Mouse (Mus musculus) thymus, postnatal 4 days (tissue): ENCODE data around the gene Alkbh1.
A peak's percentile ranks its signal among the peaks of the same experiment; 100 is the strongest.
"Not testable (repeated sequence)": the region's sequence is repeated elsewhere in the genome, so short reads cannot be mapped to it uniquely, and the experiment has no call there.

Source experiments
- DNase-seq: peaks from one replicate; pipeline ENCODE4 v3.0.0; 2021

Gene Alkbh1

DNA sequence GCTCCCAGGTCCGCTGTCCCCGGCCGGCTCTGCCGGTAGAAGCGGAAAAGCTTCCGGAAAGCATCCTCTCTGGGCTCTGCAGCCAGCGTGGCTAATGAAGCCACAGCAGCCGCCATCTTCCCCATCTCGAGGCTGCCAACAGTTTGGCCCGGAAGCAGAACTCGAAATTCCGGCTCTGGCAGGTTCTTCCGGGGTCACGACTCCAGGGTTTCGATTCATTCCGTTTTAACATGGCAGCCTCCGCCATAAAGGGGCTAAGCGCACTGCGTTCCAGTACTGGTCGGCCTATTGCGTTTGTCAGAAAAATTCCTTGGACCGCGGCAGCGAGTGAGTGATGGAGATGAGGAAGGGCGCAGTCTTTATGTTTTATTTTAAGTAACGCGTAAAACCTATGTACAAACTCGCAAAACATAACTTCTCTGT is at the start of gene Alkbh1, which contains the start of gene Slirp:
TSS of gene Alkbh1 (minus strand) at position 318 of the 423 bp plus-strand sequence.
TSS of gene Slirp (plus strand) at position 197 of the 423 bp plus-strand sequence.
- DNase-seq: peak; percentile 87

DNA sequence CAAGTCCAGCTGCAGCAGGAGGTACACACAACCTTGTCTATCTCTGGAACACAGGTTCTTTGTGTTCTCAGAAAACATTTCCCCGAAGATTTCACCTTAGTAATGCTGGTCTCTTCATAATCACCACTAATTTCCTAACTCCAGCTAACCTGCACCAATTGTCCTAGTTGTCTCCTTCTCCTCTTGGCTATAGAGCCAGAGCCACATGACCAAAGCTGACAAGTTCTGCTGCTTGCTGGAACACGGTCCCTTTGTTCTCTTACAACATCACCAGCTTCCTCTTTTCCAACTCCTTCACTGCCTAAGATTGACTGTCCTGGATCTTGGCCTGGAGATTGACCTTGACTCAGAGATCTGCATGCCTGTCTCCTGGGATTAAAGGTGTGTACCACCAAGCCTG is 44.9 kb upstream of the Alkbh1 start:
- not testable (repeated sequence) for DNase-seq

DNA sequence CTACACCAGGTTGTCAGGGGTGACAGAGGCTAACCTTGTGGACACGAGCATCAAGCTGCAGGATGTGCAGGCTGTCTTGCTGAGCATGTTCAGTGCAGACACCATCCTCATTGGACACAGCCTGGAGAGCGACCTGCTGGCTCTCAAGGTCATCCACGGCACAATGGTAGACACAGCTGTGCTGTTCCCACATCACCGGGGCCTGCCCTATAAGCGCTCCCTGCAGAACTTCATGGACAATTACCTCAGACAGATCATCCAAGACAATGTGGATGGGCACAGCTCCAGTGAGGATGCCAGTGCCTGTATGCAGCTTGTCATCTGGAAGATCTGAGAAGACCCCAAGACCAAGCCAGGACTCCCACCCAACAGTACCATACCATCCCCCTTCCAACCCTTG is 38.7 kb upstream of the Alkbh1 start:
- DNase-seq: not testable (repeated sequence)

DNA sequence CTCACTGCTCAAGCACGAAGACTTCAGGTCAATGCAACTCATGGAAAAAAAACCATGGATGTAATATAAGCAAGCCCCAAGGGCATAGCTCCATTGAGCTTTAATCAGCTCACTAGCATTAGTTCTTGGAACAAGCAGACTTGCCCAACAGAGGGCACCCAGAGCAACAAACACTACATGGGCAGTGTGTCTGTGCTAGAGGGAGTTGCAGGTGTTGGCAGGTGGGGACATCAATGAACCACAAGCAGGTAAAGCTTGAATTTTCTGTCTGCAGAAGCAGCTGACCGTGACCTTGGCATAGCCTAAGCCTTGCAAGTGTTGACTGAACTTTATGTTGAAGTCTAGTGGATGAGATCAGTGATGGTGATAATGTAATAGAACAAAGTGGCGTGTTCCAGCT is 30.9 kb upstream of the Alkbh1 start:
- no peak for DNase-seq

DNA sequence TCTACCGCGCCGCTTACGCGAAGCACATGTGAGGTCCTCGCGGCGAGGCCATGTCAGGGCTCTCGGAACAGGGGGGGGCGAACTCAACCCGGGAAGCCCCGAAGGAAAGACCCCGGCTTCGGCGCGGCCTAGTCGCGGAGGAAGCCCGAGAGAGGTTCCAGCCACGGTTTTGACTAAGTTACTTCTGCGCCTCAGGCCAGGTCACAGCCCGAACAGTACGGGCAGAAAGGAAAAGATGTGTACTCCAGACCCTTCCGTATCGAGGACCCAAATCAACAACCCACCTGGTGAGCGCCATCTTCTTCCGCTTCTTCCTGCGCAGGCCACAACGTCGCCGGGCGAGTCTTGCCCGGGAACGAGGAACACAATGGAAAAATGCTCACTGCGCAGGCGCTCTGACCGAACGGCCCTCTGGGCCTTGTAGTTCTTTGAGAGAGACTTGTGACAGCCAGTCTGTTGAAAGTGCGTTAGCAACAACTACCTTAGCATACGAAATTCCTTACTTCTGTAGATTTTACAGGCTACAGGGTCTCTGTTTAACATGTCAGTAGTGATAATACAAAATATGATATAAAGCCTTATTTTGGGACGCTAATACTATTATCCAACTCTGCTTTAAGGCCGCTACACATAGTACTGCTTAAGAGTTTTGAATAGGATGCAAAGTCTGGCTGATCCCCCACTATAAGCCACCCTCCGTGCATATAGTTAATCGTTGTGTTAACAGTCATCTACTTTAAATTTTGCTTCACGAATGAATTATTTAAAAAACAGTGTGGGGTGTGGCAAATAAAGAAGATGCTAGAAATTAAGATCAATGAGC is 28.4 kb upstream of the Alkbh1 start, which contains the start of gene Snw1:
TSS of gene Snw1 (minus strand) at position 311 of the 823 bp plus-strand sequence.
- peak; percentile 93 for DNase-seq

DNA sequence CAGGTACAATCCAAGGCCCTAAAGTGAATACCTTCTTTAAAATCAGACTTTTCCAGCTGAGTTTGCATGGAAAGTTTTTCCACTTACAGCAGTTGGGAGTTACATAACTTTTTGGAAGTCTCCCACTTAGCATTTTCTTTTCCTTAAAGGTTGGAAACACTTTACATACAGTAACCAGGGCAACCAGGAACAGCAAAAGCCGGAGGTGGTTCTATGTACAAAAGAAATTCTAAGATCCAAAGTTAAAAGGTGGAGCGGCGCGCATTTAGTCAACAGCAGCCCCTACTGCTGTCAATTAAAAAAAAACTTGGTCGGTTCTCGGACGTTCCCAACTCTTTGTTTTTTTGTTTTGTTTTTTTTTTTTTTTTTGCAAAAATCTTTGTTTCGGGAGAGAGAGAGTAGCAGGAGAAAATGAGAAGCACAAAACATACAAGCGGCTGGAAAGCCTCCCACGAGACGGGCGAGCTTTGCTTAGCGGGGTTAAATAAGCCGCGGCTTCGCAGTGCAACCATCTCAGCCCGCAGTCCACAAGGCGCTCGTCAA is 27.7 kb upstream of the Alkbh1 start:
- DNase-seq: no peak

DNA sequence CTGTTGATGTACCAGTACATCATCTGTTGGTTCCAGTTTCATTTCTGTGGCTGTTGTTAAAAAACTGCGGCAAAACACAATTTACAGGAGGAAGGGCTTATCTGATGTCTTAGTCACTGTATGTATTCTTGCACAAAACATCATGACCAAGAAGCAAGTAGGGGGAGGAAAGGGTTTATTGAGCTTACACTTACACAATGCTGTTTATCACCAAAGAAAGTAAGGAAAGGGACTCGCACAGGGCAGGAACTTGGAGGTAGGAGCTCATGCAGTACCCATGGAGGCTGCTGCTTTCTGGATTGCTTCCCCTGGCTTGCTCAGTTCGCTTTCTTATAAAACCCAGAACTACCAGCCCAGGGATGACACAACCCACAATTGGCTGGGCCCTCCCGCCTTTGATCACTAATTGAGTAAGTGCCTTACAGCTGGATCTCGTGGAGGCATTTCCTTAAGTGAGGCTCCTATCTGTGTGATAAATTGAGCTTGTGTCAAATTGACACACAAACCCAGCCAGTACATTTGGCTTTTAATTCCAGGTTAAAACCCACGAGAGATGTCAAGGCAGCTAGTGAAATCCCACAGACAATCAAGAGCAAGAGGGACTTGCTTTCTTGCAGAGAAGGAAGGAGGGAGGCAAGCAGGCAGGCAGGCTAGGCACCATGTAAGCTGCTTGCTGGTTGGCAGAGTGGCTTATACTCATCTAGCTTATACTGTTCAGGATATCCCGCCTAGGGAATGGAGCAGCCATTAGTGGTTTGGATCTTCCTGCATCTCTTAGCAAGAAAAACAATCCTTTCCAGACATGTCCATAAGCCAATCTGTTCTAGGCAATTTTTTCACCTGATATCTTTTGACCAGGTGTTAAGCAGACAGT is 26.7 kb upstream of the Alkbh1 start:
- peak; percentile 10 for DNase-seq

DNA sequence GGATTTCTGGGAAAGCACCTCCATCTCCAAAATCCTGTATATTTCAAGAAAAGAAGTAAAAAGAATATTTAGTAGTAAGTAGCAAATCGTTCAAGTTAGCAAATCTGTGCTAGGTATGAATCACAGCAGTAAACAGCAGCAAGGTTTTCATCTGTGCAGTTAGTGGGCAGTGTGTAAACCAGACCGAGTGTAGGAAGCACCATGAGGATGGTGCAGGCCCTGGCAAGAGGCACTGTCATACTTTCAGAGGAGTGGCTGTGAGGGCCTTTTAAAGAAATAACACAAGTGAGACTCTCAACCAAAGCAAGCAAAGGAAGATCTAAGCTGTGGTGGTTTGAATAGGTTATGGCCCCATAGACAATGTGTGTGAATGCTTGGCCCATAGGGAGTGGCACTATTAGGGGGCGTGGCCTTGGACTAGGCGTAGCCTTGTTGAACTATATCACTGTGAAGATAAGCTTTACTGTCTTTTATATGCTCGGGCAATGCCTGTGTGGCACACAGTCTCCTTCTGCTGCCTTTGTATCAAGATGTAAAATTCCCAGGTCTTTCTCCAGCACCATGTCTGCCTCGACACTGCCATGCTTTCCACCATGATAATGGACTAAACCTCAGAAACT is 21.0 kb upstream of the Alkbh1 start:
- DNase-seq: no peak

DNA sequence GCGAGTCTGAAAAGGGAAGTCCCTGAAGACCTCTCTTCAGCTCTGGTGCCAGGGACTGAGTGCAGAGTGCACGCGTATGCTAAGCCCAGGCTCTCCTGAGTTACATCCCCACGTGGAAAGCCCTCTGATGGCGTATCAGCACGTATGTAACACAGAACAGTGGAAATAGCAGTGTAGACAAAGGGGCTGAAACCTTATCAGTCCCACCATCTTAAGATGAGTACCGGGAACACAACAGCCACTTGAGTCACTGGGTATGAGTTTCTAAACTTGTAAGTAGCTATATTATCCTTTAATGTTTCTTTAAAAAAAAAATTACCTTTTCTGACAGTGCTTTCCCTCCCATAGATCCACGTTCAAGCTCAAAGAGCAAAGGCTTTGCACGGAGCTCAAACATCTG is 5.6 kb upstream of the Alkbh1 start:
- no peak for DNase-seq

DNA sequence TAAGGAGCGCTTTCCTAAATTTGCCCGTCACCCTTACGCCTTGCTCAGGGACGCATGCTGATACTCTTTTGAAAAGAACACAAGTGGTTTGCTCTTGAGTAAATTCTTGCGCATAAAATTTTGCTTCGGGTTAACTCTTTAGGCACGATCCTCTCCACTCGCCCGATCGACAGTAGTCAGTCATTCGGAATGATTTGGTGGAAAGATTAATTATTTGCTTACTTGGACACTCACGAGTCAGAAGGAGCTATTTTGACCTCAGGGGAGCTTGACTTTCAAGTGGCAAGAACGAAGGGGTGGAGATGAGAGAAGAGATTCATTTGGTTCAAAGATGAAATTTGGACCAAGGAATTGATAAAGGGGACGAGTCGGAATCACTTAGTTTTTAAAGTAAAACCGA is 394 bp upstream of the Alkbh1 start:
- no peak for DNase-seq

DNA sequence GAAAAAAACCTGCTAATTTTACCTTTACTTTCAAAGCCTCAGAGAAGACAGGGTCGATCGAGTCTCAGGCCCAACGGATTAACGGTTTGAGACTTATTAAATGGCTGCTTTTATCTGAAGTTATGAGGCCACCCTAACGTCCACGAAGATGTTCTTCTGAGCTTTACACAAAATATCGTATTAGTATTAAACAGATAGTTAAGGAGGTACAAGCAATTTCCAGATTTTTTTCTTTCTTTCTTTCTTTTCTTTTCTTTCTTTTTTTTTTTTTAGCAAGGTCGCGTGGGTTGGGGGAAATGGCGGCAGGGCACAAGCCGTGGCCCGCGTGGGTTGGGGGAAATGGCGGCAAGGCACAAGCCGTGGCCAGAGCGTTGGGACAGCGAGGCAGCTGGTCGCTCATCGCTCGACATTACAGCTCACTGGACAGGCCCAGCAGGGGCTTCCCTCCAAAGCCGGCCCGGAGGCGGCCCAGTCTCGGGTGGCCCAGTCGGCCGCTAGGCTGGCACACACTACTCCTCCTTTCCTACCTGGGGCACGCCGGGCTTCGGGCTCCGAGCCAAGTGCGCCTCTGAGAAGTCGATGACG is 610 bp downstream of the Alkbh1 start:
- DNase-seq: no peak

DNA sequence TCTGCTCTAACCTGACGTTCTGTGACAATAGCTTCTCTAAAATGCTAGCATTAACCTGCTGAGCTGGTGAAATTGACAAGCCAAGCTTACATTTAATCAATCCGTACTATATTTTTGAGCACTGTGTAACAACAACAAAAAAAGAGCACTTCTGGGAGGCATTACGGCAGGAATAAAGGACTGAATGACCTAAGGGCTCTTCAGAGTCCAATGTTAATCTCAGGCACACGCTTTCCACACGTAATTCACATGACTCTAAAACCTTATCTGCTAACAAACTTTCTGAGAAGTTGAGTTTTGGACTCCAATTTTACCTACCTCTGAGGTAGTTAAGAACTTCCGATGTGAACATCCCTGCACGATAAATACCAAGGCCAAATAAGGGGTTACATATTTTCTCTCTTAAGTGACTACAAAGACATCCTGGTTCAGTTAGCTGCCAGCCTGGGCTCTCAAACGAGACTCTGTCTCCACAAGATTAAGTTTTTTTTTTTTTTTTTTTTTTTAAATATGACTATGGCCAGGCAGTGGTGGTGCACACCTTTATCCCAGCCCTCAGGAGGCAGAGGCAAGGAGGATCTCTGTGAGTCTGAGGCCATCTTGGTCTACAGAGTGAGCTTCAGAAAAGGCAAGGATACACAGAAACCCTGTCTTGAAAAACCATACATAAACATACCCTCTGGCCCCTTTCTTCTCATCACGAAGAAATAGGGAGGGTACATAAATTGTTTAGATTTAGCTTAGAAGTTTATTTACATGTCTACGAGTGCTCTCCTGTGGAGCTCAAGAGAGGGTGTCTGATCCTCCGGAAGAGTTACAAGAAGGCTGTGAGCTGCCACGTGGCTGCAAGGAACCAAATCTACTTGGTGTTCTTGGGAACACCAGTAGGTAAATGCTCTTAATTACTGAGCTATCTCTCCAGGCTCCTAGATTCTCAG is 1.4 kb downstream of the Alkbh1 start:
- peak; percentile 14 for DNase-seq

DNA sequence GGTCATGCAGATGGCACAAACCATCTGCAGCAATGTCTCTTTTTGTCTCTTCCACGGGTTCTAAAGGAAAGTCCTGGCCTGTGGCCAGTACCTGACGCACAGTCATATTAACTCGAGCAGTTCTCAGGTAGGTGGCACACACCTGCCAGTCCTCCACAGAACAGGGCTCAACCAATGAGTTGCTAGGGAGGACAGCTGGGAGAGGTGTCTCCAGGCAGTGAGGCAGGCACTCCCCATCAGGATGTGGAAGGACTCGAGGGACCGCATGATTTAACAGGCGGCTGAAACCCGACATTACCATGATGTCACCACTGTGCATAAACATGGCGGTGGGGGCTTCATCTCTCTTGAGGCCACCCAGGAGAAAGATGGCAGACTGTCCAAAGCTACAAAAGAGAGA is 14.9 kb downstream of the Alkbh1 start:
- no peak for DNase-seq

DNA sequence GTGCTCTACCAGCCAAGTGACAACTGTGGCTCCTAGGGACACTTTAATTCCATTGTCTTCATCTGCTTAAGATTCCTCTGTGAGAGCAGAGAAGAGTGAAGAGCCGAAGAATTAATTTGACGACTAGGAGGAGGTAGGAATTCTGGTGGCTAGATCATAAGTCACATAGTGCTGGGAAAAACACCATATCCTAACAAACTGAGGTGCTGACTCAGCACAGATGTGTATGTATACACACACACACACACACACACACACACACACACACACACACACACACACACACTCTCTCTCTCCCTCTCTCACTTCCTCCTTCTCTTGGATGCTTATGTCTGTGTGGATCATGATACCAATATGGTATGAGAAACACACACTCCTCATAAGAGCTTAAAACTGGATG is 15.5 kb downstream of the Alkbh1 start:
- no peak for DNase-seq

DNA sequence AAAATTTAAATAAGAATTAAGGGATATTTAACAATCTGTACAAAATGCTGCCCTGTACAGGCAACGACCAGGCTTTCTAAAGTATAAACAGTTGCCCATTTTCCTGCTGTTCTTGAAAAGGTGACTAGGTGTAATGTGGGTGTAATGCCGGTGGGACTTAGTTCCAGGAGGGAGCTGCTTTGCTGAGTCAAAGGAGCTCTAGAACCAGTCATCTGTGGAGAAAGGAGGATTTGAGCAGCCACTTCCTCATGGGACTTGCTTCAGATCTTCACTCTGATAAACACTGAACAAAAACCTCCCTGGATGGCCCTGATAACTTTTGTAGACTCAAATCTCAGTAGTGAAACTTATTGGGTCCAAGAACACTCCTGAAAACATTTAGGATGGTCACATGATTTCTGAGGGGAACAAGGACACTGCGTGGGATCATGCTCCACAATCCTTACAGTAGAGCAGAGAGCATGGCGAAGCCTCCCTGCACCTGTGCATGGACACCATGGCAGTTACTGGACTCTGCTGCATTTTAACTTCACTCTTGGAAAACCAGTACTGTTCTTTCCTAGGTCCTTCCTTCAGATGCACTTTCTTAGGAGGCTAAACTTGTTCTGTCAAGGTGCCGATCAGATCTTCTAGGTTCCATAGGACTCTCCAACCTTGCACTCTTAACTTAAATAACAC is 17.3 kb downstream of the Alkbh1 start:
- no peak for DNase-seq

DNA sequence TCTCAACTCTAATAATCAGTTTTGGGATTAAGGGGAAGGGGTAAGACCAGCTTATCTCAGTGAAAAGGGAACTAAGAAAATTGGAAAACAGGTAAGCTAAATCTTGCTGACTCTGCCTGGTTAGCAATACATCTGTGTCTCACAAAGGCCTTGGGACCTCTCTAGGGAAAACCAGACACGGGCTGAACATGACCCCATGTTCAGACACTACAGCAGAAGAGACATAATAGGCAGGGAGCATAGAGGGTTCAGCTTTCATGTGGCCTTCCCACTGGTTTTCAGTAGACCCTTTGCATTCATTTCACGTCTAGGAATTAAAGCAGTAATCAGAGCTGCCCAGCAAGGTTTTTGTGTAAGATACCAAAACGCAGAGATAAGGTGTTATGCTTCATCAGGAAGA is 19.3 kb downstream of the Alkbh1 start:
- DNase-seq: no peak

DNA sequence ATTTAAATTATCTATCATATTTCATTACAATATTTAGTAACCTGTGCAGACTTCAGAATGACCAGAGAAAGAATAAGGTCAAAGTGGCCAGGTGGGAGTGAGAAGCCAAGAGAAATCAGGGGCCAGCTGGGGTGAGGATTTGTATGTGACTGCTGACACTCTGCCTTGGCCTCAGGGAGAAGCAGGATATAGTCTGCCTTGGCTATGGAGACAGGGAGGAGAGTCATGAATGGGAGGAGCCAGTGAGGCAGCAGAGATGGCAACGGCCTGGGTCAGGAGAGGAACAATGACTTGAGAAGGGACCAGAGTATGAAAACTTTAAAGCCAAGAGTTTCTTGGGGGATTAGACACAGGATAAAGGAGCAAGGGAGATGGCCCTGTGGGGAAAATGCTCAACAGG is 20.1 kb downstream of the Alkbh1 start:
- no peak for DNase-seq

DNA sequence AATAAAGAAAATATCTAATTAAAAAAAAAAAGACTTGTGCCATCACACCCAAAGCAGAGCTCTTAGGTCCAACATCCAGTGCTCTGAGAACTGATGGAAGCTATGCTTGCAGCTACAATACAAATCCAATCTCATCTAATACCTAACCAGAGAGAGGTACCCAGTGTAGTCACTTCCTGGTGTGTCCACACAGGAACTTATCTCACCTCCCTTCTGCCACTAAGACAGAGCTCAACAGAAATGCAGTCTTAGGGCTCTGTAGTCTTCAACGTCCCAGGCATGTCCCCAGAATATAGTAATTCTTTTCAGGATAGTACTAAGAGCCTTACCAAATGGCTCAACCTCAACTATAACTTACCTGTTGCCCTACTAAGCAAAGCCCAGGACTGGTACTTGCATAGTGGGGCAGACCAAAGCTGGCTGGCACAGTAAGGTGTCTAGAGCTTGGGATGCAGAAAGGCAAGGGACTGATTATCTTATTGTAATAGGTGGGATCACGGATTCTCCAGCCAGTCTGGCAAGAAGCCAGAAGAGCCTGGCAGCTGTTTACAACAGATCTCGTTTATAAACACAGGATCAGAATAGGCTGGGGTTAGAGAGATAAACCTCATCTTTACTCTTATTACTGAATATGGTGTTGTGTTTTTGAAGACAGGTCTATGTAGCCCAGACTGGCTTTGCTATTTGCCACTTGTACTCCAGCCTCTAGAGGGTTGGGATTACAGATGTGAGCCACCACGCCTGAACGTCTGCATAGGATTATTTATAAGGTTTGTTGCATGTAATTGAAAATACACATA is 21.9 kb downstream of the Alkbh1 start:
- no peak for DNase-seq

DNA sequence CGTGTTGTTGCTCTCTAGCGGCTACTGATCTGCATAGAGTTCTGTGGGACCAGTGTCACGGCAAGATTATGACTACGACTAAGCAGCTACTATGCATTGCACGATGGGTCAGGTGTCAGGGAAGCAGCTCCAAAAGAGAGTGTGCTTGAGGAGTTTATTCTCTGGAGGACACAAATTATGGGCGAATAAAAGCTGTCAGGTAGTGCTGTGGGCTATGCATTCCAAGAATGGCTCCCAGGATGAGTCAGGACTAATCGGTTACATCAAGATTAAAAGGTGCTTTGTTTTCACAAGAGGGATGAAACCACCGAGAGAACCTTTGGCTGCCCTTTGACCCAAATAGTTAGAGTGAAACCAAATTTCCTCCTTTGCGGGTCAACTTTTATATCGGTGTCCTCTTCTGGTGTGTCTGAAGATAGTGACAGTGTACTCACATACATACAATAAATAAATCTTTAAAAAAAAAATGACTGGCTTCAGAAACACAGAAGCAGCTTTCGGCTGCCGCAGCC is 23.8 kb downstream of the Alkbh1 start:
- no peak for DNase-seq

DNA sequence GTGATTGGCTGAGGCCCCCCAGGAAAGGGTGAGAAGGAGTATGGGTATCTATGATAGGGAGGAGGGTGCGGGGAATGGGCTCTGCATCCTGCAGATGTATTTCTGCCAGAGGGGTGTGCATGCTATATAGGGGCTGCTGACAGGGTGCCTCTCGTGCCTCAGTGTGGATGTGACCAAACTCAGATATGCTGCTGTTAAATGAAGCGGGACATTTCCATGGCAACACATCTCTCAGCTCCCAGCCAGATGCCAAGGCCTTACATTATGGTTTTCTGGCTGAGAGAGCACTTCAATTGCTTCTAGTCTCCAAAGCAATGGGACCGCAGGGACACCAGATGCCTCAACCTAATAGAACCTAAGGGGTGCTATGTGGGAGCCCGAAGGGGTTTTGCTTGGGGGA is 24.9 kb downstream of the Alkbh1 start:
- no peak for DNase-seq
